Mouse (Mus musculus): ENCODE data around the gene Pdia4. TPM values are rescaled to one million over a fixed set of nuclear protein-coding genes. Genes with fewer than 3 reads are reported as not detected.
A peak's percentile ranks its signal among the peaks of the same experiment; 100 is the strongest.
"Not testable (repeated sequence)": the region's sequence is repeated elsewhere in the genome, so short reads cannot be mapped to it uniquely, and the experiment has no call there.

Gene Pdia4
- total RNA-seq (2021), result 100 to 1,000 TPM in 1 of 2 experiments, 10 to 100 TPM in 1; 93.2 to 114 TPM
- 7.9 and 8.7 TPM in 2 replicates for polyA plus RNA-seq (2012; rRNA removed)
- long read RNA-seq, transcript Pdia4-201 (10 exons, 2,399 nt), result major isoform, 116 of 124 reads
- long read RNA-seq, partial matches to known transcripts, result 3 of 124 reads
- long read RNA-seq, other reads (novel, unspliced or antisense), result 5 of 124 reads

- peak; percentile 99 for DNase-seq
These were observed at the start of gene Pdia4 for GRCm38 (mm10) chr6:47813257-47813878. Pdia4 (minus strand) TSS chr6:47813430.

DNA sequence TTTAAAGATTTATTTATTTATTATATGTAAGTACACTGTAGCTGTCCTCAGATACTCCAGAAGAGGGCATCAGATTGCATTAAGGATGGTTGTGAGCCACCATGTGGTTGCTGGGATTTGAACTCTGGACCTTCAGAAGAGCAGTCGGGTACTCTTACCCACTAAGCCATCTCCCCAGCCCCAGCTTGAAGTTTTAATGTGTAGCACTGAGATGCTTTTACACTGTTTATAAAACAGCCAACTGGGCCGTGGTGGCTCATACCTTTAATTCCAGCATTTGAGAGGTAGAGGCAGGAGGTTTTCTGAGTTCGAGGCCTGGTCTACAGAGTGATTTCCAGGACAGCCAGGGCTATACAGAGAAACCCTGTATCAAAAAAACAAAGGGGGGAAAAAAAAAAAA is 44.5 kb upstream of the Pdia4 start:
- not testable (repeated sequence) for DNase-seq

- no peak for DNase-seq
These were observed 44.0 kb upstream of the Pdia4 start for GRCm38 (mm10) chr6:47857241-47857640.

DNA sequence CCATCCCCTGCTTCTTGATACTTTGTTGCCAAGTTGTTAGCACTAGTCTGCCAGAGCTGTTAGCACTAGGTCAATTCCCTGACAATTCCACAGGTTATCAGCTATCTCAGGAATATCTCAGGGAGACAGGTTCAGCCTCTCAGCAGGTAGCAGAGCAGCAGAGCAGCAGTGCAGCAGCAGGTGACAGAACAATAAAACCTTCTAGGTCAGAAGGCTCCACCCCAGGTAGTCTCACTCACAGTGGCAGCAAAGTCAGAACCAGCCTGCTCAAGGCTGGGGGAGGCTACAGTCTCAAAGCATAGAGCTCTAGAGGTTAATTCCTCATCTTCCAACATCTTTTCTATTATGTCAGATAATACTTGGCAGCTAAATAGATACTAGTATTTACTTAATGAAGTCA is 32.5 kb upstream of the Pdia4 start:
- no peak for DNase-seq

DNA sequence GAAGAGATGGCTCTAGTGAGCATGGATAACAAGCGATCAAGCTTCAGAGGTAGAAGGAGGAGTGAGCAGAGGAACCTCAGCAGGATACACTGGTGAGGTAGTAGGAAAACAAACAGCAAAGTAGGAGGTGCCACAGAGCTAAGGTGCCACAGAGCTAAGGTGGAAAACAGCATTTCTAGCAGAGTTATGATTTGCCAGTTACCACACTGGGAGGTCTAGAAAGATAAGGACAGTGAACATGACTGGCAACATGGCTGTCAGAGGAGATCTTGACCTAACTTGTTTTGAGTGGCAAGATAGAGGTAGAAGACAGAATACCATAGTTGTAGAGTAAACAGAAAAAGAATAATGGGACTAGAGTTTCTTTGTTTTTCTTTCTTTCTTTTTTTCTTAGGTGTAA is 29.1 kb upstream of the Pdia4 start:
- no peak for DNase-seq

DNA sequence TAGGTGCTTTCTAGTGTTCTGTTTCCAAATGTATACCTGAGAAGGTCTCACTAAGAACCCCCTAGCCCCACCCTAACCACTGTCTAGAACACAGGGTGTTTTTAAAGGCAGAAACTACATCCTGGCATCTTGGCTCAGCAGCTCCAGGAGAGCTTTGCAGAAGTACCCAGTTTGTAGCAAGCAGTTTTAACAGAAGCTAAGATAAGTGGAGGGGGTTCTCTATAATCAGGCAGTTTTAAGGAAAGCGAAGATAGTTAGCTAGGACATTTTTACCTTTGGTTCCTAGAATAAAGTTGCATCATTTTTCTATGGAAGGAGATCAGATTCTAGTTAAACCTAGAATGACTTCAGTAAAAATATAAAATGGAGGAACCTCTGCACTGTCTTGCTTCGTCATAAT is 28.6 kb upstream of the Pdia4 start:
- no peak for DNase-seq

- DNase-seq, result no peak
These were observed 27.8 kb upstream of the Pdia4 start for GRCm38 (mm10) chr6:47841077-47841476.

- DNase-seq, result no peak
These were observed 24.4 kb upstream of the Pdia4 start for GRCm38 (mm10) chr6:47837630-47838029.

DNA sequence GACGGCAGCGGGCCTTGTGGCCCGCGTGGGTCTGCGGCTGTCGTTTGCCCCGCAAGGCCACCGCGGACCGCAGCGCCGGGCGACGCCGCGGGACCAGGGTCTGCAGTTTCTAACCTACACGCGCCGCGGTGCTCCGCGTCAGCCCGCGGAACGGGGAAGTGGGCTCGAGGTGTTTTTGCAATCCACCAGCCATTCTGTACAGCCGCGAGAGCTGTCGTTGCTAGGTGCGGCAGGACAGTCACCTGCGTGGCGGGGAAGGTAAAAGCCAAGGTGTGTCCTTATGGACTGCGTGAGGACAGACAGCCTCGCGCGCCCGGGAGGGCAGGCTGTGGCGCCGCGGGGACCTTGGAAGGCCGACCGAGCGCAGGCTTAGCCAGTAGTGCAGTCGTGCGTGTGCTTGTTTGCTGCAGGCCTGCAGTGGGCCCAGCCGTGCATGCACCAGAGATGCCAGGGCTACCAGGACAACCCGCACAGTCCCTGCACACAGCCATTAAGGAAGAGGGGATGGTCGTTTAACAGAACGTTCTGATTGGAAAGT is 22.8 kb upstream of the Pdia4 start:
- peak; percentile 82 for DNase-seq

- peak; percentile 97 for DNase-seq
These were observed 22.3 kb upstream of the Pdia4 start, which contains the start of gene Zfp398 for GRCm38 (mm10) chr6:47835482-47835983. Zfp398 (plus strand) TSS chr6:47835661.

DNA sequence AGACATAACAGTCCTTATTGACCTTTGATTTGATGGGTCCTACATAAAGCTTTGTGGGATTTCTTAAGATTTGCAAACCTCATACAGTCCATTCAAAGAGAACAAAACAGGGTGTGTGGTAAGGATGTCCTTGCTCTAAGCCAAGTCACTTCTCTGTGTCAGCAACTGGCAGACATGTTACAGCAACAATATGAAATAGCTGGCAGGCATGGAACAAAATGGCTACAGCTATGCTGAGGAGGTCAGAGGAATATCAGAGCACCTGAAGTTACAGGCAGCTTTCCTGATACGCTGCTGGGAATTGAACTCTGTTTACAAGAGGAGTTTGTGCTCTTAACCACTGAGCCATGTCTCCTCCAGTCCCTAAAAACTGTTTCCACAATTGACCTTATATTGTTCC is 19.0 kb upstream of the Pdia4 start:
- DNase-seq, result peak; percentile 37

DNA sequence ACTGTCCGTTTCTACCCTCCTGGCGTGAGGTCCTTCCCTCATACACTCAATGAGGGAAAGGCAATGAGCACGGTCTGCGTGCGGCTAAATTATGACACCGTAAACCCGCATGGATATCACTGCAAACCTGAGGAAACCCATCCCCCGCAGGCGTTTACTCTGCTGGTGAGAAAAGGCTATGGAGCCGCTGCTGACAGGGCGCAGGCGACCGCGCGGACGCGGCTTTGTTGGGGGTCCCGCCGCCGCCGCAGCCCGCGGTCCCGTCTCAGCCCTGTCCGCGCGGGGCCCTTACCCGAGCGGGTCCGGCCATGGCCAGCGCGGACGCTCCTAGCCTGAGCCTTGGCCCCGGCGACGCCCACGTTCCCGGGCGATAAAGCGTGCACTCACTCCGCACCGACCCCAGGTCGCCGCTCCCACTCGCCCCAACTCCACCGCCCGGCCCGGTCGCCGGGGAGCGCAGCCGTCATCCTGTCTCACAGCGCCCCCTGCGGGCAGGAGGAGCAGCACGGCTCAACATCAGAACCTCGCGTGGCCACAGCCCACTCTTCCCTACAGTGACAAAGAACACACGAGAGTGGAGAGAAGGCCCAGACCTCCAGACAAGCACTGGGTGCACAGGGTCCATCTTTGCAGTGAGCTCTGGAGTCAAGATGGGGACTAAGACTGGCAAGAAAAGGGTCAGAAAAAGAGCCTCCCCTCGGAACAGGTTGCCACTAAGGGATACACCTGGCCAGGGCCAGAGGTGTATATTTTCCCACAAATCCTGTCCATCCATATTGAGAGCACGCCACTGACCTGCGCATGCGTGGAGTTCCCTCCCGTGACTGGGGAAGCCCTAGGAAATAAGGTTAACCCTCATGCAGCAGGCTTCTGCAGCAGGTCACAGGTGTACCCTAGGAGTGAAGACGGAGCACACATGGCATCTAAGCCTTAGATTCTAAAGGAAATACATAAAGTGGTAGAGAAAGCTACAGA is 17.2 kb upstream of the Pdia4 start, which contains the start of gene Zfp786:
Gene Zfp786, minus strand, starts transcription at position 764 of the 975 bp plus-strand sequence.
- peak; percentile 93 for DNase-seq

GRCm38 (mm10) chr6:47828950-47829349 is 15.7 kb upstream of the Pdia4 start:
- no peak for DNase-seq

DNA sequence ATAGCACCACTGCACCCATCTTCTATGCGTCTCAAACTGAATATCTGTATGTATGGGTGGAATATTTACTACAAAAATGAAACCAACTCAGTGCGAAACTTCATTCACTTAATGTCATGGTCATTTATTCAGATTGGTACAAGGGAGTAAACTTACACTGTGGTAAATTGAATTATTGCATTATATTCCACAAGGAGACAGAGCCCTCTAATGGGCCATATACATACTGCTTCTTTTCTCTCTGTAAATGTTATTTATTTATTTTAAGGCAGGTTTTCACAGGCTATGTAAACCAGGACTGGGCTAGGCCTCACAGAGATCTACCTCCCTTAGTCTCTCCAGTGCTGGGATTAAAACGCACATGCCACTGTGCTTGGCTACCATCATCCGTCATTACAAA is 14.2 kb upstream of the Pdia4 start:
- DNase-seq, result no peak

- no peak for DNase-seq
These were observed 11.0 kb upstream of the Pdia4 start for GRCm38 (mm10) chr6:47824241-47824640.

DNA sequence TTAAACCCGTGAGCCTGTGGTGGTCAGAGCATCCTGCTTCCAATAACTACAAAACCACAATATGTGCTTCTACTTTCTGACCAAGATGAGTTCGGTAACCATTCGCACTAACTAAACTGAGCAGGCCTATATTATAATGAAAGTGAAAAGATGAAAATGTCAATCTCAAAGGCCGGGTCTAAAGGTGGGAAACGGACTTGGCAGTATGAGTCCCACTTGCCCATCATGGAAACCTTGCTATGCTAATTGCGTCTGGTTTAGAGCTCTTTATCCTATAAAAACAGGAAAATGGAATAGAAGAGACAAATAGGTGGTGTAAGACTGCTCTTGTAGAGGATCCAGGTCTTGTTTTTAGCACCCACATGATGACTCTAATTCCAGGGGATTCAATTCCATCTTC is 8.5 kb upstream of the Pdia4 start:
- DNase-seq, result no peak

GRCm38 (mm10) chr6:47821236-47821635 is 8.0 kb upstream of the Pdia4 start:
- no peak for DNase-seq

GRCm38 (mm10) chr6:47819626-47820325 is 6.5 kb upstream of the Pdia4 start:
- no peak for DNase-seq

- peak; percentile 49 for DNase-seq
These were observed 5.5 kb upstream of the Pdia4 start for GRCm38 (mm10) chr6:47818721-47819120.

DNA sequence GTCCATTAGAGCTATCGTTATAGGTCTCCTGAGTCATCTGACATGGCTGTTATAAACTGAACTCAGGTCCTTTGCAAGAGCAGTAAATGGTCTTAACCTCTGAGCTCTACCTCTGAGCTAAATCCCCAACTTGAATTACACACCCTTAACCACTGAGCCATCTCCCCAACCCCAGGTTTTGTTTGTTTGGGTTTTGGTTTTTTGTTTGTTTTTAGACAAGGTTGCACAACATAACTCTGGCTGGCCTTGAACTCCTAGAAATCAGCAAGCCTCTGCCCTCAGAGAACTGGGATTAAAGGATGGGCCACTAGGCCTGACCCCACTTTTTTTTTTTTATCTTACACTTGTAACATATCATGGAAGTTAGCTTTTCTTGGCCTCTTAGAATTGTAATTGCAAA is 2.9 kb upstream of the Pdia4 start:
- DNase-seq, result no peak

DNA sequence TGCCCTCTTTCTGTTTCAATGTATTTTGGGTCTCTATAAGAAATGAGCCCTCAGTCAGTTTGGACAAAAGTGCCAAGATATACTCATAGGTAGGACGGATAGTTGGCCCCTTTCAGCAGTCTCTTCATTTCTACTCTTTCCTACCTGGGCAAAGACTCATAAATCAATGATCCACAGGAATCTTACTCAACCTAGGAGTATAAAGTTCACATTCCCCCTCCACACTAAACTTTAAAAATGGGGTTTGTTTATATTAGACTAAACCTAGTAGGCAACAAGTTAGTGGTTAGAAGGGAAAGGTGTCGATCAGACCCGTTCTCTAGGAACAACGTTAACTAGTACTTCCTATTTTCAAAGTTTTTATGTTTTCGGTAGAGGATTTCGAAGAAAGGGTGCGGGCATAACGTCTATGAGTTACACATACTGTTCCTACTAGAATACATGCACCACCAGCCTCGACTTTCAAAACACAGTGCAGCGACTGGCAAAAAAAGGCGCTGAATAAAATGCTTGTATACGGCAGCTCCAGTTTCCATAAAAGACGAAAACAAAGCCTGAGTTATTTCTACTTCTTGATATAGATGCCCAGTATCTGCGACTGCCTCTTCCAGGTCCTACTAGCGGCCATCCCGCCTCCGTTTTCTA is 837 bp downstream of the Pdia4 start:
- no peak for DNase-seq

All from adrenal gland, adult 2 months (tissue).